Mouse (Mus musculus) CH12.LX (cell line): Measurements from ENCODE around the gene Ccdc171. TPM values are rescaled to one million over a fixed set of nuclear protein-coding genes. Genes with fewer than 3 reads are reported as not detected.

Experiments
- DNase-seq: peaks from one replicate; pipeline ENCODE4 v3.0.0-alpha.2; 2013; ENCODE audit errors: extremely low read depth
- H3K27ac ChIP-seq: 2 replicates; pipeline ENCODE4 v1.5.1; 2012; ENCODE audit warnings: low read depth, mild to moderate bottlenecking, control low read depth, moderate library complexity; ENCODE audit not compliant: insufficient read depth
- H3K27me3 ChIP-seq: replicated peaks from 2 replicates; pipeline ENCODE3; 2012; ENCODE audit warnings: inconsistent platforms
- H3K36me3 ChIP-seq, 2 experiments: replicated peaks in 1 of 2; 2 replicates each; pipeline versions ENCODE3 to v1.6.1; 2012; ENCODE audit warnings: inconsistent platforms in 1 of 2, low read length in 1 of 2, mild to moderate bottlenecking in 1 of 2, mixed read lengths in 1 of 2, moderate library complexity in 1 of 2; ENCODE audit not compliant: control insufficient read depth in 1 of 2, insufficient read depth in 1 of 2
- H3K4me1 ChIP-seq, 2 experiments: 2 replicates each; pipeline ENCODE4 v1.6.1; 2012; ENCODE audit warnings: inconsistent platforms in 1 of 2, moderate library complexity in 1 of 2; ENCODE audit not compliant: insufficient read depth in 2 of 2, control insufficient read depth in 1 of 2
- H3K4me2 ChIP-seq: 2 replicates; pipeline ENCODE4 v1.6.1; 2012; ENCODE audit warnings: low read depth, mild to moderate bottlenecking, control low read depth; ENCODE audit not compliant: poor library complexity, insufficient read depth, severe bottlenecking
- H3K4me3 ChIP-seq, 3 experiments: fragments of 150-350 bp in 1 of 3; sonication (generic) in 1 of 3; replicated peaks in 1 of 3; 2 replicates each; pipeline versions ENCODE3 to v1.5.1; 2011 to 2012; ENCODE audit warnings: low read depth in 2 of 3, low read length in 2 of 3, mild to moderate bottlenecking in 2 of 3, moderate library complexity in 2 of 3, control low read depth in 1 of 3, improper control_type of control experiment in 1 of 3, inconsistent platforms in 1 of 3, mixed read lengths in 1 of 3; ENCODE audit not compliant: poor library complexity in 1 of 3
- H3K79me2 ChIP-seq: replicated peaks from 2 replicates; pipeline ENCODE4 v1.6.1; 2012; ENCODE audit warnings: mild to moderate bottlenecking, moderate library complexity; ENCODE audit not compliant: control insufficient read depth, poor library complexity, insufficient read depth, severe bottlenecking; ENCODE audit errors: extremely low read depth
- H3K9ac ChIP-seq: 2 replicates; pipeline ENCODE4 v1.6.1; 2012; ENCODE audit warnings: low read depth, mild to moderate bottlenecking, control low read depth, moderate library complexity; ENCODE audit not compliant: insufficient read depth
- H3K9me3 ChIP-seq: replicated peaks from 2 replicates; pipeline ENCODE3; 2012; ENCODE audit warnings: low read length, inconsistent platforms, mixed read lengths
- CHD1 ChIP-seq: IDR thresholded peaks from 2 replicates; pipeline ENCODE4 v1.6.1; 2012; ENCODE audit warnings: low read depth, low read length, improper control_type of control experiment, inconsistent platforms
- CHD2 ChIP-seq: IDR thresholded peaks from 2 replicates; pipeline ENCODE4 v1.6.1; 2011; ENCODE audit warnings: low read length, improper control_type of control experiment
- EP300 ChIP-seq: IDR thresholded peaks from 2 replicates; pipeline ENCODE4 v1.6.1; 2011; ENCODE audit warnings: low read length, improper control_type of control experiment
- HCFC1 ChIP-seq: IDR thresholded peaks from 2 replicates; pipeline ENCODE4 v1.6.1; 2012; ENCODE audit warnings: low read depth, mild to moderate bottlenecking, inconsistent platforms, low read length, improper control_type of control experiment
- IRF4 ChIP-seq: IDR thresholded peaks from 2 replicates; pipeline ENCODE4 v1.6.1; 2014; ENCODE audit warnings: low read depth, mild to moderate bottlenecking, inconsistent platforms, low read length, improper control_type of control experiment
- JUN ChIP-seq: IDR thresholded peaks from 2 replicates; pipeline ENCODE4 v1.6.1; 2011; ENCODE audit warnings: low read depth, mild to moderate bottlenecking, low read length, improper control_type of control experiment, moderate library complexity; ENCODE audit not compliant: insufficient read depth
- JUND ChIP-seq: conservative IDR thresholded peaks from 2 replicates; pipeline ENCODE4 v1.6.1; 2011; ENCODE audit warnings: low read depth, low read length, improper control_type of control experiment
- KAT2A ChIP-seq: IDR thresholded peaks from 2 replicates; pipeline ENCODE4 v1.6.1; 2012; ENCODE audit warnings: low read length, improper control_type of control experiment, inconsistent platforms; ENCODE audit not compliant: insufficient replicate concordance
- MAX ChIP-seq: IDR thresholded peaks from 2 replicates; pipeline ENCODE4 v1.6.1; 2011; ENCODE audit warnings: low read length, improper control_type of control experiment
- MAZ ChIP-seq: IDR thresholded peaks from 2 replicates; pipeline ENCODE4 v1.6.1; 2012; ENCODE audit warnings: low read depth, mild to moderate bottlenecking, inconsistent platforms, low read length, improper control_type of control experiment, moderate library complexity
- MEF2A ChIP-seq: IDR thresholded peaks from 2 replicates; pipeline ENCODE4 v1.6.1; 2014; ENCODE audit warnings: low read depth, mild to moderate bottlenecking, inconsistent platforms, low read length, improper control_type of control experiment, borderline replicate concordance
- MXI1 ChIP-seq: IDR thresholded peaks from 2 replicates; pipeline ENCODE4 v1.6.1; 2011; ENCODE audit warnings: mild to moderate bottlenecking, low read depth, low read length, improper control_type of control experiment
- MYC ChIP-seq: IDR thresholded peaks from 2 replicates; pipeline ENCODE4 v1.6.1; 2011; ENCODE audit warnings: low read depth, mild to moderate bottlenecking, improper control_type of control experiment, low read length
- NELFE ChIP-seq: IDR thresholded peaks from 2 replicates; pipeline ENCODE4 v1.6.1; 2011; ENCODE audit warnings: low read depth, low read length, improper control_type of control experiment
- PAX5 ChIP-seq: IDR thresholded peaks from 2 replicates; pipeline ENCODE4 v1.6.1; 2012; ENCODE audit warnings: low read length, inconsistent platforms, mixed read lengths
- POLR2A ChIP-seq: IDR thresholded peaks from 2 replicates; pipeline ENCODE4 v1.6.1; 2011; ENCODE audit warnings: low read depth, mild to moderate bottlenecking, improper control_type of control experiment, low read length
- POLR2AphosphoS2 ChIP-seq: IDR thresholded peaks from 2 replicates; pipeline ENCODE4 v1.6.1; 2011; ENCODE audit warnings: low read depth, low read length, improper control_type of control experiment
- RCOR1 ChIP-seq: conservative IDR thresholded peaks from 2 replicates; pipeline ENCODE4 v1.6.1; 2012; ENCODE audit warnings: low read depth, mild to moderate bottlenecking, inconsistent platforms, low read length, improper control_type of control experiment
- SIN3A ChIP-seq: IDR thresholded peaks from 2 replicates; pipeline ENCODE4 v1.6.1; 2012; ENCODE audit warnings: low read length, improper control_type of control experiment, inconsistent platforms
- SMC3 ChIP-seq: IDR thresholded peaks from 2 replicates; pipeline ENCODE4 v1.6.1; 2011; ENCODE audit warnings: low read depth, low read length, improper control_type of control experiment
- TCF12 ChIP-seq: IDR thresholded peaks from 2 replicates; pipeline ENCODE4 v1.6.1; 2014; ENCODE audit warnings: low read depth, mild to moderate bottlenecking, inconsistent platforms, low read length, improper control_type of control experiment
- UBTF ChIP-seq: IDR thresholded peaks from 2 replicates; pipeline ENCODE4 v1.6.1; 2012; ENCODE audit warnings: low read depth, mild to moderate bottlenecking, inconsistent platforms, low read length, improper control_type of control experiment, moderate library complexity
- USF1 ChIP-seq: IDR thresholded peaks from 2 replicates; pipeline ENCODE4 v1.6.1; 2014; ENCODE audit warnings: low read depth, mild to moderate bottlenecking, inconsistent platforms, low read length, improper control_type of control experiment
- USF2 ChIP-seq: conservative IDR thresholded peaks from 2 replicates; pipeline ENCODE4 v1.6.1; 2011; ENCODE audit warnings: low read depth, low read length, improper control_type of control experiment
- ZKSCAN1 ChIP-seq: IDR thresholded peaks from 2 replicates; pipeline ENCODE4 v1.6.1; 2012; ENCODE audit warnings: low read depth, inconsistent platforms, low read length, improper control_type of control experiment, borderline replicate concordance
- ZMIZ1 ChIP-seq: IDR thresholded peaks from 2 replicates; pipeline ENCODE4 v1.6.1; 2012; ENCODE audit warnings: low read depth, mild to moderate bottlenecking, inconsistent platforms, low read length, improper control_type of control experiment
- ZNF384 ChIP-seq: IDR thresholded peaks from 2 replicates; pipeline ENCODE4 v1.6.1; 2012; ENCODE audit warnings: low read depth, low read length, improper control_type of control experiment, inconsistent platforms
- dilution Hi-C: fragments of 300-500 bp; cut with MboI; formaldehyde crosslinking; loops from 2 replicates; pipeline ENCODE4 v1.14.3; 2020; ENCODE audit warnings: low sequenced_read_pairs; ENCODE audit not compliant: extremely low pct_unique_long_range_greater_than_20kb, extremely low pct_ligation_motif_present
- in situ Hi-C: fragments of 300-500 bp; cut with MboI; formaldehyde crosslinking; loops from 3 replicates; pipeline ENCODE4 v1.14.3; 2019; ENCODE audit warnings: low sequenced_read_pairs, low pct_ligation_motif_present, low pct_unique_long_range_greater_than_20kb, mixed read lengths
- polyA plus RNA-seq: library from polyadenylated mRNA; unstranded; fragments of >175 nt; gene quantifications from 2 replicates; pipeline ENCODE4 v1.2.1, GENCODE M21; 2012; ENCODE audit warnings: low read depth; ENCODE audit not compliant: insufficient read length
- total RNA-seq, 2 experiments: library from RNA; depleted of rRNA; stranded (reverse); fragments of 300-350 nt in 1 of 2; fragments of >200 nt in 1 of 2; gene quantifications; 2 replicates each; pipeline ENCODE4 v1.2.3; 2012 to 2014

Ccdc171 gene
- total and polyA plus RNA-seq, 3 experiments = 0.93 to 2.2 (median 1.5) TPM

GRCm38 (mm10) chr4:83549501-83549900 lies 24.2 kb downstream of the Ccdc171 start:
- H3K4me2 ChIP-seq = no peak overlapping the region
- no peak for DNase-seq
- in situ Hi-C loops (no loop called here), dilution Hi-C loops (no loop called here)
- no peaks in the 10 kb centered on the region for H3K79me2 ChIP-seq
- H3K9ac ChIP-seq = no peak overlapping the region
- peaks cover 0 to 12% of the 10 kb centered on the region in 2 experiments for H3K36me3 ChIP-seq
- no peaks in the 10 kb centered on the region for H3K27me3 ChIP-seq
- no peaks in the 10 kb centered on the region for H3K9me3 ChIP-seq
- no peak overlapping the region for H3K4me3 ChIP-seq
- no peak overlapping the region for H3K27ac ChIP-seq
- H3K4me1 ChIP-seq = no peaks in the 10 kb centered on the region
- TF ChIP-seq POLR2AphosphoS2 = no peak
- no peak for TF ChIP-seq MAX
- no peak for TF ChIP-seq POLR2A
- TF ChIP-seq ZKSCAN1 = no peak
- no peak for TF ChIP-seq HCFC1
- no peak for TF ChIP-seq KAT2A
- no peak for TF ChIP-seq MXI1
- TF ChIP-seq CHD2 = no peak
- no peak for TF ChIP-seq NELFE
- TF ChIP-seq TCF12 = no peak
- no peak for TF ChIP-seq JUND
- TF ChIP-seq JUN = no peak
- TF ChIP-seq MYC = no peak
- no peak for TF ChIP-seq RCOR1
- no peak for TF ChIP-seq SMC3
- TF ChIP-seq MAZ = no peak
- TF ChIP-seq CHD1 = no peak
- TF ChIP-seq MEF2A = no peak

- Histone ChIP-seq H3K36me3 (no peaks in the 10 kb centered on the region), H3K4me3 (no peak overlapping the region), H3K4me1 (peaks cover 0 to 10% of the 10 kb centered on the region in 2 experiments; a peak in 1 of 4 replicates), H3K9me3 (no peaks in the 10 kb centered on the region), H3K9ac (no peak overlapping the region), H3K27ac (no peak overlapping the region), H3K4me2 (no peak overlapping the region), H3K79me2 (no peaks in the 10 kb centered on the region), H3K27me3 (no peaks in the 10 kb centered on the region)
- dilution Hi-C loops = no loop called here
- no peak for TF ChIP-seq POLR2A
- no peak for TF ChIP-seq ZNF384
- TF ChIP-seq ZMIZ1 = no peak
- TF ChIP-seq SIN3A = no peak
- no peak for TF ChIP-seq UBTF
- no peak for TF ChIP-seq POLR2AphosphoS2
- TF ChIP-seq KAT2A = no peak
- TF ChIP-seq USF2 = no peak
- TF ChIP-seq PAX5 = no peak
- no peak for TF ChIP-seq HCFC1
- TF ChIP-seq NELFE = no peak
- TF ChIP-seq MEF2A = no peak
- no peak for TF ChIP-seq CHD1
- no peak for TF ChIP-seq USF1
- no peak for TF ChIP-seq EP300
- no peak for TF ChIP-seq RCOR1
- no peak for TF ChIP-seq SMC3
- TF ChIP-seq IRF4 = no peak
- in situ Hi-C loops = loop anchor here (5.0 kb wide), 1 partner anchor 35 kb away; no protein-coding TSS in a partner anchor
- no peak for DNase-seq
These were observed 42.1 kb downstream of the Ccdc171 start for GRCm38 (mm10) chr4:83567190-83568113.
